Mouse (Mus musculus) stomach, embryonic 14.5 days (tissue): ENCODE results near the gene Nbea. TPM values are rescaled to one million over a fixed set of nuclear protein-coding genes. Genes with fewer than 3 reads are reported as not detected.
A peak's percentile ranks its signal among the peaks of the same experiment; 100 is the strongest.

ENCODE experiments used
- ATAC-seq: fragments of 200-750 bp; cut with Nextera tagmentation; 2 replicates; pipeline ENCODE4 v1.8.0; 2017; ENCODE audit warnings: low read depth, moderate TSS enrichment; ENCODE audit not compliant: insufficient number of reproducible peaks, insufficient read depth, low FRiP score
- H3K27ac ChIP-seq: fragments of 300-500 bp; sonication (generic); 2 replicates; pipeline ENCODE4 v1.5.1; 2014; ENCODE audit warnings: mild to moderate bottlenecking, low read length, moderate library complexity, mixed read lengths
- H3K27me3 ChIP-seq: fragments of 300-500 bp; sonication (generic); 2 replicates; pipeline ENCODE4 v1.6.1; 2014; ENCODE audit warnings: low read length, control low read depth, mixed read lengths; ENCODE audit not compliant: control insufficient read depth, insufficient read depth
- H3K36me3 ChIP-seq: fragments of 300-500 bp; sonication (generic); 2 replicates; pipeline ENCODE4 v1.6.1; 2014; ENCODE audit warnings: mild to moderate bottlenecking, control low read depth, low read length, moderate library complexity, mixed read lengths; ENCODE audit not compliant: control insufficient read depth, insufficient read depth
- H3K4me1 ChIP-seq: fragments of 300-500 bp; sonication (generic); 2 replicates; pipeline ENCODE4 v1.6.1; 2014; ENCODE audit warnings: low read length, control low read depth, mixed read lengths; ENCODE audit not compliant: control insufficient read depth, insufficient read depth
- H3K4me2 ChIP-seq: fragments of 300-500 bp; sonication (generic); replicated peaks from 2 replicates; pipeline ENCODE4 v1.6.1; 2014; ENCODE audit warnings: low read depth, low read length, control low read depth
- H3K4me3 ChIP-seq: fragments of 300-500 bp; sonication (generic); 2 replicates; pipeline ENCODE4 v1.5.1; 2014; ENCODE audit warnings: low read depth, low read length, control low read depth
- H3K9ac ChIP-seq: fragments of 300-500 bp; sonication (generic); replicated peaks from 2 replicates; pipeline ENCODE4 v1.6.1; 2014; ENCODE audit warnings: low read depth, mild to moderate bottlenecking, control low read depth, low read length, moderate library complexity, mixed read lengths
- H3K9me3 ChIP-seq: fragments of 300-500 bp; sonication (generic); 2 replicates; pipeline ENCODE4 v1.6.1; 2016; ENCODE audit warnings: low read depth, low read length, control low read depth; ENCODE audit not compliant: control insufficient read depth
- WGBS: fragments of 180-500 bp; shearing (Covaris S2); extraction: QIAGEN DNeasy Blood & Tissue Kit; methylation state at CpG from one replicate; pipeline ENCODE4 v1.1.7; 2014; 5-methylcytosine and 5-hydroxymethylcytosine counted together
- polyA plus RNA-seq: library from polyadenylated mRNA; unstranded; fragments of >200 nt; fragmentation: Nextera tagmentation; extraction: Ambion mirVana; gene quantifications from 2 replicates; pipeline ENCODE4 v1.2.1, GENCODE M21; 2014

Nbea gene
- polyA plus RNA-seq, 1 experiment from 2014 or later: 22.1 TPM

- Histone ChIP-seq H3K9ac (no peak overlapping the region), H3K36me3 (no peaks in the 10 kb centered on the region), H3K4me1 (peaks cover 8% of the 10 kb centered on the region; the same call in 1 of the 2 replicates), H3K27ac (no peak overlapping the region), H3K4me3 (no peak overlapping the region), H3K4me2 (no peak overlapping the region), H3K27me3 (no peaks in the 10 kb centered on the region), H3K9me3 (no peaks in the 10 kb centered on the region)
- ATAC-seq: peak; percentile 49; the same call in 1 of the 2 replicates
- WGBS: 19% methylated on average over 1 of the region's 1 CpGs
Measured at GRCm38 (mm10) chr3:55688098-55688497, 495.4 kb downstream of the Nbea start.

GRCm38 (mm10) chr3:55686993-55687392 is 496.5 kb downstream of the Nbea start:
- H3K9me3 ChIP-seq: no peaks in the 10 kb centered on the region
- H3K27ac ChIP-seq: no peak overlapping the region
- 49% methylated on average over 6 of the region's 6 CpGs for WGBS
- no peak overlapping the region for H3K4me2 ChIP-seq
- peaks cover 8% of the 10 kb centered on the region; the same call in 1 of the 2 replicates for H3K4me1 ChIP-seq
- no peak overlapping the region for H3K9ac ChIP-seq
- H3K27me3 ChIP-seq: no peaks in the 10 kb centered on the region
- no peaks in the 10 kb centered on the region for H3K36me3 ChIP-seq
- no peak for ATAC-seq
- no peak overlapping the region for H3K4me3 ChIP-seq

- peaks cover 8% of the 10 kb centered on the region; the same call in 1 of the 2 replicates for H3K4me1 ChIP-seq
- no peak overlapping the region for H3K9ac ChIP-seq
- no peak overlapping the region for H3K4me2 ChIP-seq
- no peak overlapping the region for H3K4me3 ChIP-seq
- H3K27ac ChIP-seq: no peak overlapping the region
- H3K27me3 ChIP-seq: no peaks in the 10 kb centered on the region
- no peak for ATAC-seq
- WGBS: 53% methylated on average over 6 of the region's 6 CpGs
- no peaks in the 10 kb centered on the region for H3K9me3 ChIP-seq
- no peaks in the 10 kb centered on the region for H3K36me3 ChIP-seq
Measured at GRCm38 (mm10) chr3:55685627-55686026, 497.9 kb downstream of the Nbea start.

GRCm38 (mm10) chr3:55684892-55685291 is 498.6 kb downstream of the Nbea start:
- H3K9ac ChIP-seq: no peak overlapping the region
- H3K27me3 ChIP-seq: no peaks in the 10 kb centered on the region
- WGBS: 51% methylated on average over 4 of the region's 4 CpGs
- no peaks in the 10 kb centered on the region for H3K9me3 ChIP-seq
- no peaks in the 10 kb centered on the region for H3K36me3 ChIP-seq
- no peak for ATAC-seq
- peaks cover 8% of the 10 kb centered on the region; the same call in 1 of the 2 replicates for H3K4me1 ChIP-seq
- no peak overlapping the region for H3K27ac ChIP-seq
- H3K4me2 ChIP-seq: no peak overlapping the region
- H3K4me3 ChIP-seq: no peak overlapping the region

GRCm38 (mm10) chr3:55677691-55678090 is 505.8 kb downstream of the Nbea start:
- Histone ChIP-seq H3K4me2 (no peak overlapping the region), H3K9ac (no peak overlapping the region), H3K9me3 (no peaks in the 10 kb centered on the region), H3K36me3 (no peaks in the 10 kb centered on the region), H3K27me3 (no peaks in the 10 kb centered on the region), H3K4me1 (no peaks in the 10 kb centered on the region), H3K27ac (no peak overlapping the region), H3K4me3 (no peak overlapping the region)
- ATAC-seq: no peak
- 73% methylated on average over 2 of the region's 2 CpGs for WGBS

GRCm38 (mm10) chr3:55674185-55674584 is 509.3 kb downstream of the Nbea start:
- H3K9me3 ChIP-seq: no peaks in the 10 kb centered on the region
- H3K36me3 ChIP-seq: no peaks in the 10 kb centered on the region
- no peak overlapping the region for H3K9ac ChIP-seq
- no peaks in the 10 kb centered on the region for H3K27me3 ChIP-seq
- 80% methylated on average over 7 of the region's 7 CpGs for WGBS
- H3K27ac ChIP-seq: no peak overlapping the region
- H3K4me2 ChIP-seq: no peak overlapping the region
- no peak for ATAC-seq
- no peak overlapping the region for H3K4me3 ChIP-seq
- no peaks in the 10 kb centered on the region for H3K4me1 ChIP-seq

- H3K36me3 ChIP-seq: no peaks in the 10 kb centered on the region
- 81% methylated on average over 6 of the region's 6 CpGs for WGBS
- H3K4me3 ChIP-seq: no peak overlapping the region
- H3K4me1 ChIP-seq: no peaks in the 10 kb centered on the region
- H3K4me2 ChIP-seq: no peak overlapping the region
- no peaks in the 10 kb centered on the region for H3K9me3 ChIP-seq
- no peak overlapping the region for H3K9ac ChIP-seq
- H3K27ac ChIP-seq: no peak overlapping the region
- no peaks in the 10 kb centered on the region for H3K27me3 ChIP-seq
- no peak for ATAC-seq
Measured at GRCm38 (mm10) chr3:55667048-55667447, 516.5 kb downstream of the Nbea start.

- Histone ChIP-seq H3K9ac (no peak overlapping the region), H3K36me3 (no peaks in the 10 kb centered on the region), H3K27me3 (no peaks in the 10 kb centered on the region), H3K4me2 (no peak overlapping the region), H3K4me1 (no peaks in the 10 kb centered on the region), H3K9me3 (no peaks in the 10 kb centered on the region), H3K27ac (no peak overlapping the region), H3K4me3 (no peak overlapping the region)
- no peak for ATAC-seq
- 67% methylated on average over 5 of the region's 5 CpGs for WGBS
Measured at GRCm38 (mm10) chr3:55665928-55666327, 517.6 kb downstream of the Nbea start.

GRCm38 (mm10) chr3:55664713-55665112 is 518.8 kb downstream of the Nbea start:
- no peaks in the 10 kb centered on the region for H3K27me3 ChIP-seq
- H3K9ac ChIP-seq: no peak overlapping the region
- no peak for ATAC-seq
- no peak overlapping the region for H3K4me3 ChIP-seq
- no peak overlapping the region for H3K4me2 ChIP-seq
- H3K4me1 ChIP-seq: no peaks in the 10 kb centered on the region
- no peaks in the 10 kb centered on the region for H3K9me3 ChIP-seq
- H3K27ac ChIP-seq: no peak overlapping the region
- WGBS: 85% methylated on average over 3 of the region's 3 CpGs
- H3K36me3 ChIP-seq: no peaks in the 10 kb centered on the region
